Mouse (Mus musculus): ENCODE results near the gene Sdk2. TPM values are rescaled to one million over a fixed set of nuclear protein-coding genes. Genes with fewer than 3 reads are reported as not detected.

Gene Sdk2
- polyA plus RNA-seq, 1 experiment from 2014 or later = 3.0 TPM

GRCm38 (mm10) chr11:113730879-113731278 lies 336.0 kb downstream of the Sdk2 start:
- H3K4me1 ChIP-seq (ENCODE audit: control insufficient read depth, insufficient read depth, low read length) = peaks cover 2% of the 10 kb centered on the region; the same call in 1 of the 2 replicates
- 85% methylated on average over 3 of the region's 3 CpGs for WGBS
- no peak for ATAC-seq

GRCm38 (mm10) chr11:113729917-113730316 lies 336.9 kb downstream of the Sdk2 start:
- Histone ChIP-seq H3K9me3 (replicated peaks; ENCODE audit: control insufficient read depth, low read length, poor library complexity, severe bottlenecking) (no peaks in the 10 kb centered on the region), H3K4me1 (ENCODE audit: control insufficient read depth, insufficient read depth, low read length) (peaks cover 2% of the 10 kb centered on the region; the same call in 1 of the 2 replicates), H3K36me3 (ENCODE audit: control insufficient read depth, insufficient read depth, low read length) (peaks cover 22% of the 10 kb centered on the region), H3K27ac (ENCODE audit: low read length) (no peak overlapping the region), H3K27me3 (ENCODE audit: control insufficient read depth, insufficient read depth, low read depth, low read length) (no peaks in the 10 kb centered on the region), H3K4me2 (ENCODE audit: low read length) (no peak overlapping the region), H3K9ac (ENCODE audit: low read depth, low read length) (no peak overlapping the region), H3K4me3 (ENCODE audit: low read depth, low read length) (no peak overlapping the region)
- 76% methylated on average over 8 of the region's 8 CpGs for WGBS
- no peak for ATAC-seq

More at GRCm38 (mm10) chr11:113730879-113731278, 336.0 kb downstream of the Sdk2 start:
- H3K27ac ChIP-seq (ENCODE audit: low read length) = no peak overlapping the region
- no peak overlapping the region for H3K4me3 ChIP-seq (ENCODE audit: low read depth, low read length)
- peaks cover 22% of the 10 kb centered on the region for H3K36me3 ChIP-seq (ENCODE audit: control insufficient read depth, insufficient read depth, low read length)
- no peaks in the 10 kb centered on the region for H3K27me3 ChIP-seq (ENCODE audit: control insufficient read depth, insufficient read depth, low read depth, low read length)
- H3K4me2 ChIP-seq (ENCODE audit: low read length) = no peak overlapping the region
- no peak overlapping the region for H3K9ac ChIP-seq (ENCODE audit: low read depth, low read length)
- H3K9me3 ChIP-seq (replicated peaks; ENCODE audit: control insufficient read depth, low read length, poor library complexity, severe bottlenecking) = no peaks in the 10 kb centered on the region

GRCm38 (mm10) chr11:113729239-113729638 lies 337.6 kb downstream of the Sdk2 start:
- WGBS = 80% methylated on average over 21 of the region's 21 CpGs
- no peak overlapping the region for H3K27ac ChIP-seq (ENCODE audit: low read length)
- ATAC-seq = no peak
- no peaks in the 10 kb centered on the region for H3K27me3 ChIP-seq (ENCODE audit: control insufficient read depth, insufficient read depth, low read depth, low read length)
- H3K4me1 ChIP-seq (ENCODE audit: control insufficient read depth, insufficient read depth, low read length) = peaks cover 2% of the 10 kb centered on the region; the same call in 1 of the 2 replicates
- H3K9ac ChIP-seq (ENCODE audit: low read depth, low read length) = no peak overlapping the region
- H3K9me3 ChIP-seq (replicated peaks; ENCODE audit: control insufficient read depth, low read length, poor library complexity, severe bottlenecking) = no peaks in the 10 kb centered on the region
- H3K4me3 ChIP-seq (ENCODE audit: low read depth, low read length) = no peak overlapping the region
- peaks cover 22% of the 10 kb centered on the region for H3K36me3 ChIP-seq (ENCODE audit: control insufficient read depth, insufficient read depth, low read length)
- no peak overlapping the region for H3K4me2 ChIP-seq (ENCODE audit: low read length)

GRCm38 (mm10) chr11:113727992-113728391 lies 338.9 kb downstream of the Sdk2 start:
- WGBS = 81% methylated on average over 6 of the region's 6 CpGs
- Histone ChIP-seq H3K27me3 (ENCODE audit: control insufficient read depth, insufficient read depth, low read depth, low read length) (no peaks in the 10 kb centered on the region), H3K4me3 (ENCODE audit: low read depth, low read length) (no peak overlapping the region), H3K27ac (ENCODE audit: low read length) (no peak overlapping the region), H3K4me2 (ENCODE audit: low read length) (no peak overlapping the region), H3K36me3 (ENCODE audit: control insufficient read depth, insufficient read depth, low read length) (peaks cover 22% of the 10 kb centered on the region), H3K9ac (ENCODE audit: low read depth, low read length) (no peak overlapping the region), H3K9me3 (replicated peaks; ENCODE audit: control insufficient read depth, low read length, poor library complexity, severe bottlenecking) (no peaks in the 10 kb centered on the region), H3K4me1 (ENCODE audit: control insufficient read depth, insufficient read depth, low read length) (no peaks in the 10 kb centered on the region; the same call in 1 of the 2 replicates)
- no peak for ATAC-seq

- Histone ChIP-seq H3K4me2 (ENCODE audit: low read length) (no peak overlapping the region), H3K9me3 (replicated peaks; ENCODE audit: control insufficient read depth, low read length, poor library complexity, severe bottlenecking) (no peaks in the 10 kb centered on the region), H3K36me3 (ENCODE audit: control insufficient read depth, insufficient read depth, low read length) (peaks cover 22% of the 10 kb centered on the region), H3K4me3 (ENCODE audit: low read depth, low read length) (no peak overlapping the region), H3K27me3 (ENCODE audit: control insufficient read depth, insufficient read depth, low read depth, low read length) (no peaks in the 10 kb centered on the region), H3K4me1 (ENCODE audit: control insufficient read depth, insufficient read depth, low read length) (no peaks in the 10 kb centered on the region), H3K27ac (ENCODE audit: low read length) (no peak overlapping the region), H3K9ac (ENCODE audit: low read depth, low read length) (no peak overlapping the region)
- no peak for ATAC-seq
- 84% methylated on average over 14 of the region's 14 CpGs for WGBS
Measured at GRCm38 (mm10) chr11:113726994-113727888, 339.6 kb downstream of the Sdk2 start.

All from midbrain, embryonic 16.5 days (tissue).